Mouse (Mus musculus) cerebellum, adult 2 months (tissue): Measurements from ENCODE around the gene Nfat5.

ENCODE experiments used
- CTCF ChIP-seq: fragments of 200-500 bp; IDR thresholded peaks from 2 replicates; pipeline ENCODE4 v1.5.1; 2011; ENCODE audit warnings: low read depth, mild to moderate bottlenecking, control low read depth, low read length, moderate library complexity, borderline replicate concordance; ENCODE audit not compliant: insufficient read depth
- POLR2A ChIP-seq: fragments of 200-500 bp; IDR thresholded peaks from 2 replicates; pipeline ENCODE4 v1.6.1; 2011; ENCODE audit warnings: low read length, control low read depth, borderline replicate concordance; ENCODE audit not compliant: insufficient read depth

DNA sequence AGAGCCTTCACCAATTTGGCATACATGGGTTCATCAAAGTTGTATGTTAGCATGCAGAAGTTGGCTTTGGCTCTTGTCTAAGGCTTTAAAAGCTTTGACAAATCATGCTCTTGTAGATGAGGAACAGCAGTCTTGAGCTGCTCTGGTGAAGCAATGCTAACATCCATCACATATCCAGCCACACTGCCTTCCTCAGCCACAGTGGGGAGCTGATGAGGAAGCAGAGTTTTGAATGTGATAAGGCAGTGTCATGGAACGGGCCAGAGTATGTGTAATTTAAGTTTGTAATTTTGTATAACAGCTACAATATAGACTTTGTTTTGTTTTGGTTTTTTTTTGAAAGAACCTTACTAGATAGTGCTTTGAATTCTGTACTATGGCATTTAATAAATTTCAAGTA, 36.3 kb downstream of the Nfat5 start:
- TF ChIP-seq CTCF (0 out of 2 replicates have a peak, but pooled peaks have one; percentile 10), POLR2A (no peak)
